ENCODE assay signal across 1 mouse cellular context in genomic region chr13:21974726-21975473, GRCm38 (mm10).
TF ChIP-seq lines count a peak whose summit lies in the region.

No protein-coding gene starts in this region.

TF ChIP-seq in CH12.LX, 34 proteins besides CTCF, POLR2A, EP300 and RAD21 (continued from another document):
- TF ChIP-seq NRF1 (IDR thresholded peaks at IDR 0.05; ENCODE audit: low read depth, low read length) (peak; percentile 60), ZNF384 (IDR thresholded peaks at IDR 0.05; ENCODE audit: low read depth, low read length) (no peak), ZMIZ1 (IDR thresholded peaks at IDR 0.05; ENCODE audit: low read depth, low read length) (no peak)
